Mouse (Mus musculus) embryonic facial prominence, embryonic 14.5 days (tissue): Measurements from ENCODE around the gene Hist1h2af. TPM values are rescaled to one million over a fixed set of nuclear protein-coding genes. Genes with fewer than 3 reads are reported as not detected.
A peak's percentile ranks its signal among the peaks of the same experiment; 100 is the strongest.

Experiments used
- ATAC-seq: fragments of 200-750 bp; cut with Nextera tagmentation; 2 replicates; pipeline ENCODE4 v1.8.0; 2017; ENCODE audit warnings: low read depth, moderate number of reproducible peaks, moderate TSS enrichment
- DNase-seq: peaks from one replicate; pipeline ENCODE4 v3.0.0-alpha.2; 2015; ENCODE audit warnings: low spot score
- H3K27ac ChIP-seq: fragments of 300-500 bp; sonication (generic); replicated peaks from 2 replicates; pipeline ENCODE4 v1.5.1; 2014; ENCODE audit warnings: low read depth, mild to moderate bottlenecking, low read length, moderate library complexity
- H3K27me3 ChIP-seq: fragments of 300-500 bp; sonication (generic); replicated peaks from 2 replicates; pipeline ENCODE4 v1.6.1; 2014; ENCODE audit warnings: low read length; ENCODE audit not compliant: control insufficient read depth, insufficient read depth
- H3K36me3 ChIP-seq: fragments of 300-500 bp; sonication (generic); 2 replicates; pipeline ENCODE4 v1.6.1; 2014; ENCODE audit warnings: low read length, mixed read lengths; ENCODE audit not compliant: control insufficient read depth, insufficient read depth
- H3K4me1 ChIP-seq: fragments of 300-500 bp; sonication (generic); 2 replicates; pipeline ENCODE4 v1.6.1; 2014; ENCODE audit warnings: antibody characterized with exemption, low read length; ENCODE audit not compliant: control insufficient read depth, insufficient read depth
- H3K4me2 ChIP-seq: fragments of 300-500 bp; sonication (generic); 2 replicates; pipeline ENCODE4 v1.6.1; 2014; ENCODE audit warnings: low read depth, mild to moderate bottlenecking, low read length, moderate library complexity, mixed read lengths
- H3K4me3 ChIP-seq: fragments of 300-500 bp; sonication (generic); 2 replicates; pipeline ENCODE4 v1.5.1; 2014; ENCODE audit warnings: low read depth, mild to moderate bottlenecking, low read length
- H3K9ac ChIP-seq: fragments of 300-500 bp; sonication (generic); 2 replicates; pipeline ENCODE4 v1.6.1; 2014; ENCODE audit warnings: low read depth, mild to moderate bottlenecking, low read length, moderate library complexity, mixed read lengths
- H3K9me3 ChIP-seq: fragments of 300-500 bp; sonication (generic); 2 replicates; pipeline ENCODE4 v1.6.1; 2016; ENCODE audit warnings: low read length; ENCODE audit not compliant: control insufficient read depth
- WGBS: fragments of 180-500 bp; shearing (Covaris S2); extraction: QIAGEN DNeasy Blood & Tissue Kit; methylation state at CpG from one replicate; pipeline ENCODE4 v1.1.7; 2014; 5-methylcytosine and 5-hydroxymethylcytosine counted together
- polyA plus RNA-seq: library from polyadenylated mRNA; unstranded; fragments of >200 nt; fragmentation: Nextera tagmentation; extraction: Ambion mirVana; gene quantifications from 2 replicates; pipeline ENCODE4 v1.2.1, GENCODE M21; 2014

Hist1h2af gene
- polyA plus RNA-seq, 1 experiment from 2014 or later: 5.2 TPM

- Histone ChIP-seq H3K9me3 (no peaks in the 10 kb centered on the region), H3K9ac (no peak overlapping the region), H3K4me2 (peak overlapping the region; percentile 53), H3K27me3 (no peaks in the 10 kb centered on the region), H3K4me1 (peaks cover 15% of the 10 kb centered on the region), H3K27ac (0 out of 2 replicates have a peak overlapping the region, but pooled peaks have one; percentile 72), H3K36me3 (no peaks in the 10 kb centered on the region), H3K4me3 (peak overlapping the region; percentile 28)
- ATAC-seq (0 out of 2 replicates have a peak, but pooled peaks have one; percentile 27), DNase-seq (peak; percentile 48)
- 4% methylated on average over 13 of the region's 13 CpGs for WGBS
These were observed 27.4 kb upstream of the Hist1h2af start for GRCm38 (mm10) chr13:23506351-23506750.

GRCm38 (mm10) chr13:23506819-23507515 lies 26.7 kb upstream of the Hist1h2af start:
- no peak overlapping the region for H3K9ac ChIP-seq
- no peak overlapping the region for H3K27ac ChIP-seq
- WGBS: 22% methylated on average over 14 of the region's 14 CpGs
- no peaks in the 10 kb centered on the region for H3K9me3 ChIP-seq
- H3K4me2 ChIP-seq: peak overlapping the region; percentile 53; the same call in 1 of the 2 replicates
- DNase-seq: no peak
- H3K4me1 ChIP-seq: peaks cover 15% of the 10 kb centered on the region
- no peaks in the 10 kb centered on the region for H3K27me3 ChIP-seq
- ATAC-seq: no peak
- no peak overlapping the region for H3K4me3 ChIP-seq
- H3K36me3 ChIP-seq: no peaks in the 10 kb centered on the region

GRCm38 (mm10) chr13:23510127-23510526 lies 23.6 kb upstream of the Hist1h2af start:
- Histone ChIP-seq H3K9me3 (no peaks in the 10 kb centered on the region), H3K4me1 (peaks cover 13% of the 10 kb centered on the region), H3K27me3 (no peaks in the 10 kb centered on the region), H3K4me2 (no peak overlapping the region), H3K4me3 (no peak overlapping the region), H3K36me3 (no peaks in the 10 kb centered on the region), H3K27ac (no peak overlapping the region), H3K9ac (no peak overlapping the region)
- DNase-seq: no peak
- no peak for ATAC-seq
- 26% methylated on average over 1 of the region's 1 CpGs for WGBS

GRCm38 (mm10) chr13:23513517-23513916 lies 20.2 kb upstream of the Hist1h2af start:
- Histone ChIP-seq H3K9ac (no peak overlapping the region), H3K27me3 (no peaks in the 10 kb centered on the region), H3K9me3 (no peaks in the 10 kb centered on the region), H3K36me3 (no peaks in the 10 kb centered on the region), H3K4me3 (no peak overlapping the region), H3K4me2 (no peak overlapping the region), H3K27ac (no peak overlapping the region), H3K4me1 (no peaks in the 10 kb centered on the region)
- DNase-seq (no peak), ATAC-seq (no peak)
- 83% methylated on average over 1 of the region's 1 CpGs for WGBS

GRCm38 (mm10) chr13:23515281-23515680 lies 18.4 kb upstream of the Hist1h2af start:
- no peak overlapping the region for H3K9ac ChIP-seq
- H3K4me1 ChIP-seq: no peaks in the 10 kb centered on the region
- WGBS: 70% methylated on average over 5 of the region's 5 CpGs
- H3K27me3 ChIP-seq: no peaks in the 10 kb centered on the region
- H3K36me3 ChIP-seq: no peaks in the 10 kb centered on the region
- no peak for DNase-seq
- H3K4me2 ChIP-seq: no peak overlapping the region
- no peak for ATAC-seq
- no peak overlapping the region for H3K27ac ChIP-seq
- no peak overlapping the region for H3K4me3 ChIP-seq
- H3K9me3 ChIP-seq: no peaks in the 10 kb centered on the region

- 50% methylated on average over 15 of the region's 15 CpGs for WGBS
- Histone ChIP-seq H3K27me3 (no peaks in the 10 kb centered on the region), H3K4me3 (peak overlapping the region; percentile 59), H3K4me2 (peak overlapping the region; percentile 59), H3K9me3 (no peaks in the 10 kb centered on the region), H3K4me1 (no peaks in the 10 kb centered on the region), H3K27ac (no peak overlapping the region), H3K36me3 (no peaks in the 10 kb centered on the region), H3K9ac (peak overlapping the region; percentile 48; the same call in 1 of the 2 replicates)
- no peak for ATAC-seq
- DNase-seq: no peak
These were observed 17.7 kb upstream of the Hist1h2af start for GRCm38 (mm10) chr13:23515826-23516620.

- Histone ChIP-seq H3K4me3 (peak overlapping the region; percentile 59), H3K9ac (peak overlapping the region; percentile 62), H3K27me3 (no peaks in the 10 kb centered on the region), H3K27ac (peak overlapping the region; percentile 81), H3K36me3 (no peaks in the 10 kb centered on the region), H3K4me1 (no peaks in the 10 kb centered on the region), H3K4me2 (peak overlapping the region; percentile 95), H3K9me3 (no peaks in the 10 kb centered on the region)
- DNase-seq (peak; percentile 79), ATAC-seq (peak; percentile 72)
- WGBS: under 1% methylated on average over 19 of the region's 19 CpGs
These were observed 16.7 kb upstream of the Hist1h2af start for GRCm38 (mm10) chr13:23516822-23517602.

GRCm38 (mm10) chr13:23517603-23518294 lies 16.0 kb upstream of the Hist1h2af start:
- no peaks in the 10 kb centered on the region for H3K4me1 ChIP-seq
- DNase-seq (peak; percentile 89), ATAC-seq (peak; percentile 91)
- H3K4me3 ChIP-seq: peak overlapping the region; percentile 59
- WGBS: under 1% methylated on average over 27 of the region's 27 CpGs
- H3K4me2 ChIP-seq: peak overlapping the region; percentile 95
- peak overlapping the region; percentile 62 for H3K9ac ChIP-seq
- no peaks in the 10 kb centered on the region for H3K27me3 ChIP-seq
- no peaks in the 10 kb centered on the region for H3K36me3 ChIP-seq
- no peaks in the 10 kb centered on the region for H3K9me3 ChIP-seq
- peak overlapping the region; percentile 81 for H3K27ac ChIP-seq
